Mouse (Mus musculus): ENCODE data around the gene Atp6v1f. TPM values are rescaled to one million over a fixed set of nuclear protein-coding genes. Genes with fewer than 3 reads are reported as not detected.
A peak's percentile ranks its signal among the peaks of the same experiment; 100 is the strongest.

The Atp6v1f gene
- total and polyA plus RNA-seq, 2 experiments, result 86.8 to 167 TPM

DNA sequence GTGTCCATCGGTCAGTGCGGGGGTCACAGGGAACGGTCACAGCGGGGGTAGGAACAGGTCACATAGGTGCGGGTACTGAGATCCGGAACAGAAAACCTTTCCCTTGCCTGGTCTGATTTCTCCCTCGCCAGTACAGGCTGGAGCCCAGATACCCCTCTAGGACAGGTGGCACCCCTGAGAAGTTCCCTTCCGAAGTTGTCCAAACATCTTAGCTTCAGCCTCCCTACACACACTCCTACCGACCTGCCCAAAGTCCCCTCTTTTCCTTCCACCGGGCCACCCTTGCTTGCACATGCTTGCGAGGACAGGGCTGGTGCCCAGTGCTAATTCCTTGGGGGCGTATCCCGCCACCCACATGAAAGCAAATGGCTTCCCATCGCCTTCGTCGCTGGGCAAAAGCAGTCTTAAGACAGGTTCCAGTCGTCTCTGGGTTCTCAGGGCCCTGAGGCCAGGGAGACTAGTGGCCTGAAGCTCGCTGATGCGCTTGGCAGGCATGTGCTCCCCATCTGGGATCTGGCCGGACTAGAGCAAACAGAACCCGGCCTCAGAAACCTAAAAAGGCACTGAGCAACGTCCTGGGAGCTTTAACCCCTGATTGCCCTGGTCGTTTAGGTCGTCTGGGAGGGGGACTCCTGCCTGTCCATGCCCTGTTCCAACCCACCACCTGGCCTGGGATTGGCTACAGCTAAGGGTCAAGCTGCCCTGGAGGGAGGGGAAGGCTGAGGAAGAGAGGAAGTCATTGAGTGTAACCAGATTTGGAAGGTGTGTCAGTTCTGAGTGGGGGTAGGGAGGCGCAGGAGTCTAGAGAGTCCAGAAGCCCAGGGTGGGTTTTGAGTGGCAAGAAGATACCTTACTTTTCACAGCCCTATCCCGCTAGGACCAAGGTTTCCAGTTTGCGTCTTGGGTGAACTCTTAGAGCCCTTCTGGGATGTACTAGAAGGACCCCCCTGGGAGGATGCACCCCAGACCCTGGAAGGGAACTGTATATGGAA lies 33.4 kb upstream of the Atp6v1f start:
- 10% methylated on average over 27 of the region's 27 CpGs for WGBS
- no peak for DNase-seq (ENCODE audit: extremely low read depth, low read depth, low spot score)
- no peak overlapping the region for H3K9ac ChIP-seq (ENCODE audit: low read depth, low read length)

DNA sequence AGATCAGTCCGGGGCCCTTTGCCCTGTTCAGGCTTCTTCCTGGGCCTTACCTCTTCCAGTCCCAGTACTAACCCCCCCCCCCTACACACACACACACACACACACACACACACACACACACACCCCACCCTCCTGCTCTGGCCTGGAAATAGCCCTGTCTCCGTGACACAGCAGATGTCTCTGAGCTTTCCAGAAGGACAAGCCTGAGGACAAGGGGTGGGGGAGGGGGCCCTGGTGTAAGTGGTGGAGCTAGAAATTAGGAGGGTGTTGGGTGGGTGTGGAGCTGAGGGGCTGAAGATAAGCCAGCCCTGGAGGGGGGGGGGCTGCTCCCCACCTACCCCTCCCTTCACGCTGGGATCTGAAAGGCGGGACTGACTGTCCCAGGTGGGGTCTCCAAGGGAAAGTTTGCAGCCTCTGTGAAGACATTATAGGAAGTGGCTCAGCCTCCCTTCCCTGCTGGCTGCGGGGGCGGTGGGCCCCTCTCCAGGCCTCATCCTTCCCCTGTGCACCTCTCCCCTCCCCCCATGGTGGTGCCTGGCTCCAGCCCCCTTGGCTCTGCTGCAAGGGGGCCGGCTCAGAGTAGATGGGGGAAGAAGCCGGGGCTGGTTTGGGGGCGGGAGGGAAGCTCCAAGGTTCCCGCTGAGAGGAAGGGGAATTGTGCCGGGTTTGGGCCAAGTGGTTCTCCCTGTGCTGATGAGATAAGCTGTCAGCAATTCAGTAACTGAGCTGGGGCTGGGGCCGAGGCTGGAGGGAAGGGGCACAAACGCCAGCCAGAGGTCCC lies 32.4 kb upstream of the Atp6v1f start:
- H3K27ac ChIP-seq (replicated peaks; ENCODE audit: insufficient read depth, low read depth, low read length), result no peak overlapping the region
- no peaks in the 10 kb centered on the region for H3K36me3 ChIP-seq (ENCODE audit: control insufficient read depth, insufficient read depth, low read length)
- peaks cover 14% of the 10 kb centered on the region for H3K27me3 ChIP-seq (ENCODE audit: control insufficient read depth, insufficient read depth, low read length)
- no peak for TF ChIP-seq CTCF (IDR thresholded peaks at IDR 0.05; ENCODE audit: low read depth, low read length)
- no peak for TF ChIP-seq POLR2A (IDR thresholded peaks at IDR 0.05; ENCODE audit: extremely low read depth, insufficient read depth, low read length)
- DNase-seq (ENCODE audit: extremely low read depth, low read depth, low spot score), result no peak
- H3K4me1 ChIP-seq (ENCODE audit: control insufficient read depth, insufficient read depth, low read length), result no peaks in the 10 kb centered on the region; the same call in 1 of the 2 replicates
- no peak overlapping the region for H3K9ac ChIP-seq (ENCODE audit: low read depth, low read length)
- 30% methylated on average over 13 of the region's 13 CpGs for WGBS
- H3K79me2 ChIP-seq (ENCODE audit: control insufficient read depth, insufficient read depth, low read length), result no peaks in the 10 kb centered on the region
- H3K4me3 ChIP-seq (ENCODE audit: insufficient read depth, low read depth, low read length), result no peak overlapping the region

More for the DNA sequence above, 33.4 kb upstream of the Atp6v1f start:
- Histone ChIP-seq H3K27ac (replicated peaks; ENCODE audit: insufficient read depth, low read depth, low read length) (no peak overlapping the region), H3K36me3 (ENCODE audit: control insufficient read depth, insufficient read depth, low read length) (no peaks in the 10 kb centered on the region), H3K4me1 (ENCODE audit: control insufficient read depth, insufficient read depth, low read length) (no peaks in the 10 kb centered on the region; the same call in 1 of the 2 replicates), H3K4me3 (ENCODE audit: insufficient read depth, low read depth, low read length) (peak overlapping the region; percentile 29; the same call in 1 of the 2 replicates), H3K79me2 (ENCODE audit: control insufficient read depth, insufficient read depth, low read length) (no peaks in the 10 kb centered on the region), H3K27me3 (ENCODE audit: control insufficient read depth, insufficient read depth, low read length) (peaks cover 14% of the 10 kb centered on the region)
- TF ChIP-seq CTCF (IDR thresholded peaks at IDR 0.05; ENCODE audit: low read depth, low read length) (no peak), POLR2A (IDR thresholded peaks at IDR 0.05; ENCODE audit: extremely low read depth, insufficient read depth, low read length) (no peak)

- DNase-seq (ENCODE audit: extremely low read depth, low read depth, low spot score), result no peak
- H3K79me2 ChIP-seq (ENCODE audit: control insufficient read depth, insufficient read depth, low read length), result no peaks in the 10 kb centered on the region
- 57% methylated on average over 6 of the region's 6 CpGs for WGBS
- no peak overlapping the region for H3K27ac ChIP-seq (replicated peaks; ENCODE audit: insufficient read depth, low read depth, low read length)
- no peak overlapping the region for H3K4me3 ChIP-seq (ENCODE audit: insufficient read depth, low read depth, low read length)
- H3K36me3 ChIP-seq (ENCODE audit: control insufficient read depth, insufficient read depth, low read length), result no peaks in the 10 kb centered on the region
- peaks cover 14% of the 10 kb centered on the region for H3K27me3 ChIP-seq (ENCODE audit: control insufficient read depth, insufficient read depth, low read length)
- H3K4me1 ChIP-seq (ENCODE audit: control insufficient read depth, insufficient read depth, low read length), result no peaks in the 10 kb centered on the region; the same call in 1 of the 2 replicates
- H3K9ac ChIP-seq (ENCODE audit: low read depth, low read length), result no peak overlapping the region
- TF ChIP-seq CTCF (IDR thresholded peaks at IDR 0.05; ENCODE audit: low read depth, low read length) (no peak), POLR2A (IDR thresholded peaks at IDR 0.05; ENCODE audit: extremely low read depth, insufficient read depth, low read length) (no peak)
Observed at GRCm38 (mm10) chr6:29435940-29436451, 31.5 kb upstream of the Atp6v1f start.

- WGBS, result 18% methylated on average over 11 of the region's 11 CpGs
- DNase-seq (ENCODE audit: extremely low read depth, low read depth, low spot score), result no peak
- Histone ChIP-seq H3K27me3 (ENCODE audit: control insufficient read depth, insufficient read depth, low read length) (peaks cover 14% of the 10 kb centered on the region), H3K79me2 (ENCODE audit: control insufficient read depth, insufficient read depth, low read length) (no peaks in the 10 kb centered on the region), H3K9ac (ENCODE audit: low read depth, low read length) (no peak overlapping the region), H3K4me3 (ENCODE audit: insufficient read depth, low read depth, low read length) (no peak overlapping the region), H3K36me3 (ENCODE audit: control insufficient read depth, insufficient read depth, low read length) (no peaks in the 10 kb centered on the region), H3K27ac (replicated peaks; ENCODE audit: insufficient read depth, low read depth, low read length) (no peak overlapping the region), H3K4me1 (ENCODE audit: control insufficient read depth, insufficient read depth, low read length) (no peaks in the 10 kb centered on the region; the same call in 1 of the 2 replicates)
- TF ChIP-seq CTCF (IDR thresholded peaks at IDR 0.05; ENCODE audit: low read depth, low read length) (no peak), POLR2A (IDR thresholded peaks at IDR 0.05; ENCODE audit: extremely low read depth, insufficient read depth, low read length) (no peak)
Observed at GRCm38 (mm10) chr6:29436461-29436934, 31.0 kb upstream of the Atp6v1f start.

DNA sequence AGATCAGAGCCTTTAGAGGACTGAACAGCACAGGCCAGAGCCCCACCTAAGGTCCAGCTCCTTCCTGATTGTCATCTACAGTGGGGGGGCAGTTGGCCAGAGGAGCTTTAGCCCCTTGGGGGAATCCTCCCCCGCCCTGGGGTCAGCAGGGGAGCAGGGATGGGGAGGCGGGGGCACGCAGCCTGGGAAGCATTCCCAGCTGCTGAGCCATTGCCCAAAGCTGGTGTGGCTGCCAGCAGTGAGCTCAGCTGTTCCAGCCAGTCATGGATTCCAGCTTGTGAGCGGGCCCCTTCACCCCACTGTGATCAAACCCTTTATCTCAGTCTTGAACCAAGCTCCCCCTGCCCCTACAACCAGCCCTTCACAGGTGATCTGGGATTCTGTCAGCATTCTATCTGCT lies 28.3 kb upstream of the Atp6v1f start:
- no peak for TF ChIP-seq POLR2A (IDR thresholded peaks at IDR 0.05; ENCODE audit: extremely low read depth, insufficient read depth, low read length)
- TF ChIP-seq CTCF (IDR thresholded peaks at IDR 0.05; ENCODE audit: low read depth, low read length), result no peak
- 91% methylated on average over 4 of the region's 4 CpGs for WGBS
- no peak overlapping the region for H3K4me3 ChIP-seq (ENCODE audit: insufficient read depth, low read depth, low read length)
- H3K36me3 ChIP-seq (ENCODE audit: control insufficient read depth, insufficient read depth, low read length), result no peaks in the 10 kb centered on the region
- H3K27ac ChIP-seq (replicated peaks; ENCODE audit: insufficient read depth, low read depth, low read length), result no peak overlapping the region
- H3K27me3 ChIP-seq (ENCODE audit: control insufficient read depth, insufficient read depth, low read length), result 0 out of 2 replicates have a peak, but pooled peaks cover 2% of the 10 kb centered on the region
- no peak overlapping the region for H3K9ac ChIP-seq (ENCODE audit: low read depth, low read length)
- H3K4me1 ChIP-seq (ENCODE audit: control insufficient read depth, insufficient read depth, low read length), result no peaks in the 10 kb centered on the region
- H3K79me2 ChIP-seq (ENCODE audit: control insufficient read depth, insufficient read depth, low read length), result no peaks in the 10 kb centered on the region
- DNase-seq (ENCODE audit: extremely low read depth, low read depth, low spot score), result no peak

Data from liver, adult 2 months (tissue).